Comparison of ENCODE assay signal across 25 mouse cellular contexts in the genomic region with DNA sequence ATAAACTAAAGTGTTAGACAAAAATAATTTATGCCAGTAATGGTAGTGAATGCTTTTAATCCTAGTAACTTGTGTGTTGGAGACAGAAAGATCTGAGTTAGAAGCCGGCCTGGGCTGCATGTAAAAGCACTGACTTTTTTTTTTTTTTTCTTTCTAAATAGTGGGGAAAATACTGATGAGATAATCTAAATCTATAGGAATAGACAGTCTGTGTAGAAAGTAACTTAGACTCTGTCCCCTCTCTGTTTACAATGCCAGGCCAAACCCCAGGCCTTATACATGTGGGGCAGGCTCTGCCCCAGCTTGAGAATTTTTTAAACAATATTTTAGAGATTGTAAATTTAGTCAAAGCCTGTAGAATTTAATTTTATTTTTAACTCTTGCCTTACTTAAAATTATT. TPM values are rescaled to one million over a fixed set of nuclear protein-coding genes. Genes with fewer than 3 reads are reported as not detected.
DNase-seq lines count a peak whose midpoint lies in the region; ATAC-seq and TF ChIP-seq lines count a peak whose summit lies in the region.
"Had no signal": no experiment of that assay in that cellular context is flagged by ENCODE, and none has a peak within 500 bp of the region (broad histone marks: within the 10 kb centered on the region; RNA-seq: fewer than 3 reads in every experiment).

No protein-coding gene starts in this region.

- no peaks in the 10 kb centered on the region for H3K9me3 ChIP-seq in liver, embryonic 16.5 days (replicated peaks; ENCODE audit: control insufficient read depth, low read length)
- H3K9me3 ChIP-seq: embryonic facial prominence, embryonic 15.5 days; heart, embryonic 13.5 days; hindbrain, embryonic 12.5 days; lung, embryonic 15.5 days; midbrain, embryonic 10.5 days had no signal

- H3K4me3 ChIP-seq in thymus, adult 2 months (ENCODE audit: control insufficient read depth, insufficient read depth, low read length): no peak overlapping the region
- peak overlapping the region; percentile 53 for H3K4me3 ChIP-seq in bone marrow macrophage, adult 2 months (ENCODE audit: insufficient read depth, low read length)
- peak overlapping the region; percentile 29 for H3K4me3 ChIP-seq in liver, embryonic 16.5 days (ENCODE audit: low read depth, low read length)
- H3K4me3 ChIP-seq: embryonic facial prominence, embryonic 15.5 days; heart, embryonic 13.5 days; hindbrain, embryonic 12.5 days; left cerebral cortex, adult 2 months; lung, embryonic 15.5 days; midbrain, embryonic 10.5 days had no signal

- H3K36me3 ChIP-seq in thymus, adult 2 months (ENCODE audit: control insufficient read depth, insufficient read depth, low read length): no peaks in the 10 kb centered on the region
- H3K36me3 ChIP-seq in liver, embryonic 16.5 days (ENCODE audit: control insufficient read depth, insufficient read depth): no peaks in the 10 kb centered on the region
- H3K36me3 ChIP-seq: embryonic facial prominence, embryonic 15.5 days; lung, embryonic 15.5 days had no signal

- no peak for TF ChIP-seq CTCF in thymus, adult 2 months (IDR thresholded peaks at IDR 0.05; ENCODE audit: borderline replicate concordance, control insufficient read depth, extremely low read depth, insufficient read depth, low read length, poor library complexity)
- no peak for TF ChIP-seq CTCF in bone marrow macrophage, adult 2 months (IDR thresholded peaks at IDR 0.05; ENCODE audit: low read depth, low read length)

- H3K4me1 ChIP-seq in thymus, adult 2 months (replicated peaks; ENCODE audit: control insufficient read depth, insufficient read depth, low read length): peaks cover 24% of the 10 kb centered on the region
- peaks cover 39% of the 10 kb centered on the region for H3K4me1 ChIP-seq in bone marrow macrophage, adult 2 months (ENCODE audit: control insufficient read depth, insufficient read depth, low read length)
- H3K4me1 ChIP-seq in liver, embryonic 16.5 days (ENCODE audit: control insufficient read depth, low read depth, low read length): peaks cover 14% of the 10 kb centered on the region
- H3K4me1 ChIP-seq: embryonic facial prominence, embryonic 15.5 days; hindbrain, embryonic 12.5 days; lung, embryonic 15.5 days; midbrain, embryonic 10.5 days had no signal

- H3K9ac ChIP-seq in liver, embryonic 16.5 days (ENCODE audit: low read depth, low read length): no peak overlapping the region
- H3K9ac ChIP-seq: embryonic facial prominence, embryonic 15.5 days; heart, embryonic 13.5 days; hindbrain, embryonic 12.5 days; lung, embryonic 15.5 days had no signal

- no peak for DNase-seq in thymus, adult 2 months
- DNase-seq in thymus, postnatal 4 days: no peak
- DNase-seq in adrenal gland, adult 18-20 months (ENCODE audit: low spot score in 2 of 2): no peak
- no peak for DNase-seq in urinary bladder, postnatal 14 days (ENCODE audit: low spot score)
- DNase-seq: adrenal gland, adult 8-10 months; cerebellum, adult 9-10 months; gastrocnemius, adult 2 months; kidney, adult 8-10 months; kidney, postnatal 10 days had no signal

- WGBS in thymus, adult 2 months: 4% methylated on average over 1 of the region's 1 CpGs
- WGBS in liver, embryonic 16.5 days (ENCODE audit: insufficient replicate concordance): 11% methylated on average over 1 of the region's 1 CpGs

- H3K27me3 ChIP-seq in thymus, adult 2 months (ENCODE audit: control insufficient read depth, insufficient read depth, low read length): no peaks in the 10 kb centered on the region
- H3K27me3 ChIP-seq in liver, embryonic 16.5 days (ENCODE audit: control insufficient read depth, insufficient read depth, low read depth, low read length): no peaks in the 10 kb centered on the region
- H3K27me3 ChIP-seq: embryonic facial prominence, embryonic 15.5 days; heart, embryonic 13.5 days; hindbrain, embryonic 12.5 days; lung, embryonic 15.5 days had no signal

- no peak for TF ChIP-seq POLR2A in thymus, adult 2 months (IDR thresholded peaks at IDR 0.05; ENCODE audit: control insufficient read depth, extremely low read depth, insufficient read depth, low read length, poor library complexity)
- no peak for TF ChIP-seq POLR2A in bone marrow macrophage, adult 2 months (IDR thresholded peaks at IDR 0.05; ENCODE audit: borderline replicate concordance, low read depth, low read length)

- H3K27ac ChIP-seq in thymus, adult 2 months (ENCODE audit: control insufficient read depth, insufficient read depth, low read length): peak overlapping the region; percentile 70; the same call in 1 of the 2 replicates
- peak overlapping the region; percentile 64 for H3K27ac ChIP-seq in bone marrow macrophage, adult 2 months (ENCODE audit: insufficient read depth, low read depth, low read length)
- no peak overlapping the region for H3K27ac ChIP-seq in liver, embryonic 16.5 days (ENCODE audit: low read length)
- H3K27ac ChIP-seq: embryonic facial prominence, embryonic 15.5 days; gastrocnemius, adult 2 months; heart, embryonic 13.5 days; hindbrain, embryonic 12.5 days; left cerebral cortex, adult 2 months; lung, embryonic 15.5 days; midbrain, embryonic 10.5 days; stomach, postnatal 0 days had no signal

- ATAC-seq in liver, embryonic 16.5 days (ENCODE audit: low read depth): no peak
- no peak for ATAC-seq in granulocyte monocyte progenitor cell, adult 5-6 weeks (replicated peaks; ENCODE audit: poor library complexity, severe bottlenecking)
- ATAC-seq: forebrain, embryonic 14.5 days had no signal

- H3K4me2 ChIP-seq in liver, embryonic 16.5 days (ENCODE audit: low read depth, low read length): no peak overlapping the region
- H3K4me2 ChIP-seq: embryonic facial prominence, embryonic 15.5 days; heart, embryonic 13.5 days; hindbrain, embryonic 12.5 days; lung, embryonic 15.5 days had no signal

RNA-seq across cellular contexts. Expression of a gene that starts 0.6 kb away (rescaled TPM):
- 77.3 and 95.6 TPM in 2 replicates for polyA plus RNA-seq in thymus, adult 2 months (2012; rRNA removed)
- 333 and 359 TPM in 2 replicates for polyA plus RNA-seq in bone marrow macrophage, adult 2 months (2012; ENCODE audit: insufficient read depth, insufficient read length, missing spikeins)
- 4.6 and 8.5 TPM in 2 replicates for polyA plus RNA-seq in liver, embryonic 16.5 days (2015; fragmentation: Nextera tagmentation; extraction: Ambion mirVana)
- 1 to 10 TPM in 1 of 2 experiments, under 1 TPM in 1; 0.99 to 2.3 TPM for total RNA-seq in adrenal gland, adult 18-20 months (2021)
- 242 and 361 TPM in 2 replicates for total RNA-seq in granulocyte monocyte progenitor cell, adult 5-6 weeks (2014; fragmentation: Nextera tagmentation)
- 80.1 and 82.3 TPM in 2 replicates for total RNA-seq in granulocyte monocyte progenitor cell, adult 5-6 weeks (2017)
- total RNA-seq: ES-E14 had no signal
- polyA plus RNA-seq: midbrain, embryonic 10.5 days had no signal

RNA-seq across cellular contexts. Expression of a gene that starts 7.4 kb away (rescaled TPM):
- polyA plus RNA-seq in thymus, adult 2 months (2012; rRNA removed): 3.5 and 3.6 TPM in 2 replicates
- 30.8 and 33.9 TPM in 2 replicates for polyA plus RNA-seq in bone marrow macrophage, adult 2 months (2012; ENCODE audit: insufficient read depth, insufficient read length, missing spikeins)
- polyA plus RNA-seq in liver, embryonic 16.5 days (2015; fragmentation: Nextera tagmentation; extraction: Ambion mirVana): 0.59 and 0.63 TPM in 2 replicates
- total RNA-seq in adrenal gland, adult 18-20 months (2021): under 1 TPM; 0.10 to 0.23 TPM
- total RNA-seq in granulocyte monocyte progenitor cell, adult 5-6 weeks (2014; fragmentation: Nextera tagmentation): 20.2 and 33.1 TPM in 2 replicates
- 4.0 and 7.4 TPM in 2 replicates for total RNA-seq in granulocyte monocyte progenitor cell, adult 5-6 weeks (2017)
- total RNA-seq: gastrocnemius, adult 2 months; left cerebral cortex, adult 2 months; left cerebral cortex, postnatal 36 days had no signal

RNA-seq across cellular contexts. Expression of a gene that starts 7.5 kb away (rescaled TPM):
- polyA plus RNA-seq in thymus, adult 2 months (2012; rRNA removed): 12.8 and 16.9 TPM in 2 replicates
- 423 and 440 TPM in 2 replicates for polyA plus RNA-seq in bone marrow macrophage, adult 2 months (2012; ENCODE audit: insufficient read depth, insufficient read length, missing spikeins)
- polyA plus RNA-seq in liver, embryonic 16.5 days (2015; fragmentation: Nextera tagmentation; extraction: Ambion mirVana): 5.5 and 5.7 TPM in 2 replicates
- 1 to 10 TPM; 2.9 to 3.3 TPM for total RNA-seq in adrenal gland, adult 18-20 months (2021)
- total RNA-seq in granulocyte monocyte progenitor cell, adult 5-6 weeks (2014; fragmentation: Nextera tagmentation): 6.7 and 10.8 TPM in 2 replicates
- total RNA-seq in granulocyte monocyte progenitor cell, adult 5-6 weeks (2017): 20.1 and 26.7 TPM in 2 replicates

RNA-seq across cellular contexts. Expression of a gene that starts 19.1 kb away (rescaled TPM):
- 0.05 and 0.23 TPM in 2 replicates for polyA plus RNA-seq in thymus, adult 2 months (2012; rRNA removed)
- polyA plus RNA-seq in bone marrow macrophage, adult 2 months (2012; ENCODE audit: insufficient read depth, insufficient read length, missing spikeins): 0.48 TPM in 1 of 2 replicates, not detected in the other
- not detected in 2 replicates for polyA plus RNA-seq in liver, embryonic 16.5 days (2015; fragmentation: Nextera tagmentation; extraction: Ambion mirVana)
- 1 to 10 TPM; 5.2 to 7.5 TPM for total RNA-seq in adrenal gland, adult 18-20 months (2021)
- 0.86 TPM in 1 of 2 replicates, not detected in the other for total RNA-seq in granulocyte monocyte progenitor cell, adult 5-6 weeks (2014; fragmentation: Nextera tagmentation)
- total RNA-seq in granulocyte monocyte progenitor cell, adult 5-6 weeks (2017): 0.04 TPM in 1 of 2 replicates, not detected in the other
- total RNA-seq: gastrocnemius, adult 2 months; heart, postnatal 25 days had no signal
- polyA plus RNA-seq: CD4-positive, CD25-positive, alpha-beta regulatory T cell, adult 4 months; gonadal fat pad, adult 2 months had no signal

Comparison
In these comparisons a context has a peak if more than half of its experiments do, and no peak if none do; other contexts are left out.
1. RNA of a gene that starts 7.5 kb away (polyA plus RNA-seq): 423 to 440 TPM in bone marrow macrophage, adult 2 months; 12.8 to 16.9 TPM in thymus, adult 2 months and 5.5 to 5.7 TPM in liver, embryonic 16.5 days; every median in the first group is over 10 times any median in the second.